Mouse (Mus musculus) olfactory bulb, adult 2 months (tissue): ENCODE results near the gene Spout1.

ENCODE experiments used
- CTCF ChIP-seq: fragments of 200-500 bp; IDR thresholded peaks from 2 replicates; pipeline ENCODE4 v1.5.1; 2012; ENCODE audit warnings: low read depth, mild to moderate bottlenecking, low read length, moderate library complexity; ENCODE audit not compliant: insufficient read depth
- POLR2A ChIP-seq: fragments of 200-500 bp; IDR thresholded peaks from 2 replicates; pipeline ENCODE4 v1.6.1; 2012; ENCODE audit warnings: mild to moderate bottlenecking, low read depth, low read length, moderate library complexity; ENCODE audit not compliant: insufficient read depth

DNA sequence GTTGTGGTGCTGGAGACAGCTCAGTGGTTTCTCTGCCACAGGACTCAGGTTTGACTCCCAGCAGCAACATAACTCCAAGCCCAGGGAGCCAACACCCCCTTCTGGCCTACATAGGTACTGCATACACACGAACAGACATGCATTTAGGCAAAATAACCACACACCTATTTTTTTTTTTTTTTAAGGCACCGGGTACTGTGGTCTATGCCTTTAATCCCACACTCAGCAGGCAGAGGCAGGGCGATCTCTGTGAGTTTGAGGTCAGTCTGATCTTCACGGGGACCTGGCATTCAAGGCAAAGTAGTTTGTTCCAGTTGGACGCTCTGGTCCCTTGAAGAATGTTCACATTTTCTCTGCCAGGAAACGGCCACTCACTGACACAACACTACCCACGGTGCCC lies 25.2 kb upstream of the Spout1 start:
- TF ChIP-seq CTCF (no peak), POLR2A (no peak)
